Mouse (Mus musculus) heart, adult 2 months (tissue): ENCODE results near the gene Ccdc97. TPM values are rescaled to one million over a fixed set of nuclear protein-coding genes. Genes with fewer than 3 reads are reported as not detected.

ENCODE experiments used
- DNase-seq, 2 experiments: peaks; one replicate each; pipeline ENCODE4 v3.0.0; 2021
- H3K27ac ChIP-seq: fragments of 200-600 bp; 2 replicates; pipeline ENCODE4 v1.8.1; 2022
- H3K27me3 ChIP-seq: fragments of 200-500 bp; 2 replicates; pipeline ENCODE4 v1.6.1; 2012; ENCODE audit warnings: mild to moderate bottlenecking, low read length, inconsistent platforms, mixed read lengths; ENCODE audit not compliant: control insufficient read depth, insufficient read depth
- H3K36me3 ChIP-seq: fragments of 200-500 bp; 2 replicates; pipeline ENCODE4 v1.6.1; 2012; ENCODE audit warnings: low read length, inconsistent platforms; ENCODE audit not compliant: control insufficient read depth, insufficient read depth
- H3K4me1 ChIP-seq: fragments of 200-500 bp; 2 replicates; pipeline ENCODE4 v1.6.1; 2011; ENCODE audit warnings: low read length; ENCODE audit not compliant: control insufficient read depth, insufficient read depth
- H3K4me3 ChIP-seq: fragments of 200-600 bp; 2 replicates; pipeline ENCODE4 v1.8.1; 2022
- H3K79me2 ChIP-seq: fragments of 200-500 bp; replicated peaks from 2 replicates; pipeline ENCODE4 v1.6.1; 2012; ENCODE audit warnings: mild to moderate bottlenecking, inconsistent platforms, low read length, moderate library complexity, mixed read lengths; ENCODE audit not compliant: control insufficient read depth, insufficient read depth
- H3K9ac ChIP-seq: fragments of 200-500 bp; 2 replicates; pipeline ENCODE4 v1.6.1; 2012; ENCODE audit warnings: low read depth, mild to moderate bottlenecking, control low read depth, inconsistent platforms, low read length, mixed read lengths
- CTCF ChIP-seq: fragments of 200-600 bp; IDR thresholded peaks from 2 replicates; pipeline ENCODE4 v1.8.1; 2022; ENCODE audit warnings: antibody characterized with exemption, mild to moderate bottlenecking, moderate library complexity
- EP300 ChIP-seq: fragments of 200-500 bp; IDR thresholded peaks from 2 replicates; pipeline ENCODE4 v1.6.1; 2011; ENCODE audit warnings: low read depth, low read length, control low read depth; ENCODE audit not compliant: insufficient read depth
- POLR2A ChIP-seq: fragments of 200-500 bp; IDR thresholded peaks from 2 replicates; pipeline ENCODE4 v1.6.1; 2011; ENCODE audit warnings: mild to moderate bottlenecking, low read depth, low read length, control low read depth; ENCODE audit not compliant: insufficient read depth
- WGBS: fragments of 180-500 bp; shearing (Covaris S2); methylation state at CpG from one replicate; pipeline ENCODE4 v1.1.7; 2018; 5-methylcytosine and 5-hydroxymethylcytosine counted together
- intact Hi-C: fragments of 180-260 bp; cut with DNase I; formaldehyde crosslinking; loops from one replicate; pipeline ENCODE4 v1.15.1; 2025
- polyA plus RNA-seq: library from polyadenylated mRNA; depleted of rRNA; stranded (reverse); fragments of >200 nt; gene quantifications from 2 replicates; pipeline ENCODE4 v1.2.3, GENCODE M21; 2012
- total RNA-seq, 2 experiments: library from RNA; stranded (reverse); gene quantifications; 2 replicates each; pipeline ENCODE4 v1.2.3; 2021

Ccdc97 gene
- total and polyA plus RNA-seq, 3 experiments, result 51.8 to 62.9 (median 59.3) TPM

DNA sequence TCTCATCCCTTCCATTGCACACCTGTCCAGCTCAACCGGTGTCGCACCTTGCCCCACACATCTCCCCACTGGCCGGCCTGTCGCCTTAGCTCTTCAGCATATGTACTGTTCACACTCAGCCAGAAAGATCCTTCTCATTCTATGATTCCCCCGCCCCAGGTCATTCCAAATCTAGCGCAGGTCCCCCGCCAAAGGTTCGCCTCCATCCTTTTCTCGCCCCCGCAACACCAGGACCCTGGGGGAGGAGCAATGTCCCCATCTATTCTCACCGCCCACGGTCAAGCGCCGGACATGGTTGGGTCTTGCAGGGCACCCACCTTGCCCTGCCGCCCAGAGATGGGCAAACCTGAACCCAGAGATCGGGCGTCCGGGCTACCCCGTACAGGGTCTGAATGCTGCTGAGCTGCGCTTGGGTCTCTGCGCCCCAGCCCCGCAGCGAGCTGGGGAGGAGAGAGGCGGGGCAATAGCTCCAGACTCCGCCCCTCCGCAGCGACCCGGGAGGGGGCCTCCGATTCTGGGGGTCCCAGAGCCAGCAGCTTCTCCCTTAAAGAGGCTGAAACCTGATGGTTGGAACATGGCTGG, 44.1 kb downstream of the Ccdc97 start, which contains the start of gene Tmem91:
Tmem91 (minus strand) TSS at position 448 of the 582 bp plus-strand sequence.
- 3% methylated on average over 29 of the region's 29 CpGs for WGBS
- no peak within 1 kb of the TSS for H3K9ac ChIP-seq
- DNase-seq, result no peak
- intact Hi-C loops, result no loop called here
- TF ChIP-seq POLR2A (no peak), CTCF (no peak), EP300 (no peak)
- no peaks in the 10 kb centered on the region for H3K36me3 ChIP-seq
- no peaks in the 10 kb centered on the region; the same call in 1 of the 2 replicates for H3K27me3 ChIP-seq
- H3K4me1 ChIP-seq, result peaks cover 2% of the 10 kb centered on the region; the same call in 1 of the 2 replicates
- H3K27ac ChIP-seq, result no peak within 1 kb of the TSS
- H3K79me2 ChIP-seq, result no peaks in the 10 kb centered on the region
- 0 out of 2 replicates have a peak within 1 kb of the TSS, but pooled peaks have one; percentile 12 for H3K4me3 ChIP-seq

DNA sequence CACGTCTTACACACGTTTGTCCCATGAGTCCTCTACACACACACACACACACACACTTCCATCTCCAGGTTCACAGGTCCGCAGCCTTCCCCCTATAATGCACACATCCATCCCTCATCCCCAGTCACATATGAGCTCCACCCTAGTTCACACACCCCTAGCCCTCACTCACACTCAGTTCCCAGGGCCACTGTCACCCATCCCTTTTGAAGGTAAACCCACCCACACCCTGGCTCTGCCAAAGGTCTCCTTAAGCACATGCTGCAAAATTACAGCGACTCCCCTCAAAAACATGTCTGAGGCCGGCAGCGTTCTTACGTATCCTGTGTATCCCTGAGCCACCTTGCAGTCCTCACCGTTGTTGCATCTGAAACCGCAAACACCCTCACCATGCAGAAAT, 44.6 kb downstream of the Ccdc97 start:
- 21% methylated on average over 9 of the region's 9 CpGs for WGBS
- intact Hi-C loops, result no loop called here
- Histone ChIP-seq H3K4me1 (peaks cover 2% of the 10 kb centered on the region; the same call in 1 of the 2 replicates), H3K79me2 (no peaks in the 10 kb centered on the region), H3K4me3 (no peak overlapping the region), H3K9ac (no peak overlapping the region), H3K27me3 (no peaks in the 10 kb centered on the region; the same call in 1 of the 2 replicates), H3K36me3 (no peaks in the 10 kb centered on the region), H3K27ac (no peak overlapping the region)
- DNase-seq, result no peak
- TF ChIP-seq CTCF, result no peak
- TF ChIP-seq POLR2A, result no peak
- no peak for TF ChIP-seq EP300

DNA sequence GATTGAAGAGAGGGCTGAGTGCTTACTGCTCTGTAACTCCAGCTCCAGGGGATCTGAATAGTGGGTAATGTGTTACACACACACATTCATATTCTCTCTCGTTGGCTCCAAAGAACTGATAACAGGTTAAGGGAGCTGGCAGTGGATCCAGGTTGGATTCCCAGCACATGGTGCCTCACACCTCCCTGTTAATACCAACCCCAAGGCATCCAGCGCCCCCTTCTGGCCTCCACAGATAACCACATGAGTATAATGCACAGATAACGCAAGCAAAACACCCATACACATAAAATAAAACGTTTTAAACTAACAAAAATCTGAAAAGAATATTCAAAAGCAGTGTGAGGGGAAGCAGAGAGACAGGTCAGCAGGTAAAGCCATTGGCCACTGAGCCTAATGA, 46.4 kb downstream of the Ccdc97 start:
- no peak for DNase-seq
- no peak overlapping the region for H3K27ac ChIP-seq
- H3K27me3 ChIP-seq, result no peaks in the 10 kb centered on the region; the same call in 1 of the 2 replicates
- WGBS, result 47% methylated on average over 4 of the region's 4 CpGs
- peaks cover 2% of the 10 kb centered on the region; the same call in 1 of the 2 replicates for H3K4me1 ChIP-seq
- H3K36me3 ChIP-seq, result no peaks in the 10 kb centered on the region
- H3K9ac ChIP-seq, result no peak overlapping the region
- no peaks in the 10 kb centered on the region for H3K79me2 ChIP-seq
- no peak overlapping the region for H3K4me3 ChIP-seq
- intact Hi-C loops, result no loop called here
- no peak for TF ChIP-seq EP300
- TF ChIP-seq CTCF, result peak; percentile 26

DNA sequence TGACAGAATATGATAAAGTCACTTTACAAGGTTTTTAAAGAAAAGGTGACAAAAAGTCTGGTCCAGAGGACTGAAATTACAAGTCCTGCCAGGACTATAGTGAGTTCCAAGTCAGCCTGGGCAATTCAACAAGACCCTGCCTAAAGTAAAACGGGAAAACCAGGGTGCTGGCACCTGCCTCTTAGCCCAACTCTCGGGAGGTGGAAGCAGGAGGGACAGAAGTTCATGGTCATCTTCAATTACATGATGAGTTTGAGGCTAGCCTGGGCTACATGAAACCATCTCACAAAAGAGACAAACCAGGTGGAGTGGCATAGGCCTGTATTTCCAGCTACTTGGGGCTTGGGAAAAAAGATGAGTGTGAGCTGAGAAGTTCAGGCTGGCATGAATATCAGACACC, 47.2 kb downstream of the Ccdc97 start:
- Histone ChIP-seq H3K4me1 (peaks cover 2% of the 10 kb centered on the region; the same call in 1 of the 2 replicates), H3K27ac (no peak overlapping the region), H3K27me3 (no peaks in the 10 kb centered on the region; the same call in 1 of the 2 replicates), H3K4me3 (no peak overlapping the region), H3K9ac (no peak overlapping the region), H3K79me2 (no peaks in the 10 kb centered on the region), H3K36me3 (no peaks in the 10 kb centered on the region)
- WGBS, result 66% methylated on average over 2 of the region's 2 CpGs
- no peak for TF ChIP-seq POLR2A
- TF ChIP-seq CTCF, result no peak
- no peak for TF ChIP-seq EP300
- intact Hi-C loops, result no loop called here
- no peak for DNase-seq

DNA sequence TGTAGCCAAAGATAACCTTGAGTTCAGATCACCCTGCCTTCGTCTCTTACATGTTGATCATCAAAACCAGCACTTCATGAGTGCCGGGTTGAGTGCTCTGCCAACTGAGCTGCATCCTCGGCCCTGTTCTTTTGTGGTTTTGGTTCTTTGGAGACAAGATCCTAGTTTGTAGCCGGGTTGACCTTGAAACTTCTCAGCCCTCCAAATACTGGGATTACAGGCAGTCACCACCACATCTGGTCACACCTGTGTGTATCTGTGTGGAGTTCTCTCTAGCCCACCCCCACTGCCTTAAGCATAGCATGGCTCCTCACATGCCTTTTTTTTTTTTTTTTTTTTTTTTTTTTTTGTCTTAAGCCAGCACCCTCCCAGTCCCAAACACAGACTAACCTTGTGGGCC, 48.8 kb downstream of the Ccdc97 start:
- 87% methylated on average over 4 of the region's 4 CpGs for WGBS
- no peak overlapping the region for H3K9ac ChIP-seq
- peaks cover 2% of the 10 kb centered on the region; the same call in 1 of the 2 replicates for H3K4me1 ChIP-seq
- no peaks in the 10 kb centered on the region; the same call in 1 of the 2 replicates for H3K27me3 ChIP-seq
- DNase-seq, result no peak
- no peak overlapping the region for H3K27ac ChIP-seq
- no peaks in the 10 kb centered on the region for H3K36me3 ChIP-seq
- H3K79me2 ChIP-seq, result no peaks in the 10 kb centered on the region
- TF ChIP-seq EP300 (no peak), POLR2A (no peak), CTCF (no peak)
- no peak overlapping the region for H3K4me3 ChIP-seq
- intact Hi-C loops, result no loop called here

DNA sequence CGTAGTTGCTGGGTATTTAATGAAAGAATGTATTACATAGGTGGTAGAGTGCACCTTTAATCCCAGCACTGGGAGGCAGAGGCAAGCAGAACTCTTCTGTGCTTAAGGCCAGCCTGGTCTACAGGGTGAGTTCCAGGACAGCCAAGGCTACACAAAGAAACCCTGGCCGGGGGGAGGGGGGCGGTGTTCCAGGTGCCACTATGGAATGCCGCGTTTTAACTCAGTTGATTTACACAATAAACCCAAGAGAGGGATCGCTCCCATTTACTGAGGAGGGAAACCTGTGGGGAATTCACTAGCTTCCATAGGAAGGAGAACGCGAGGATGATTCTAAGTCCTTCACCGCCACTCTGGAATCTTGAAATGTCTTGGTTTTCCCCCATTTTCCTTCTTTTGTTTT, 49.3 kb downstream of the Ccdc97 start:
- Histone ChIP-seq H3K9ac (no peak overlapping the region), H3K4me3 (no peak overlapping the region), H3K79me2 (no peaks in the 10 kb centered on the region), H3K27me3 (no peaks in the 10 kb centered on the region), H3K36me3 (no peaks in the 10 kb centered on the region), H3K27ac (no peak overlapping the region), H3K4me1 (peaks cover 2% of the 10 kb centered on the region; the same call in 1 of the 2 replicates)
- TF ChIP-seq EP300 (no peak), POLR2A (no peak), CTCF (no peak)
- intact Hi-C loops, result no loop called here
- WGBS, result 84% methylated on average over 9 of the region's 9 CpGs
- no peak for DNase-seq
